Mouse (Mus musculus) megakaryocyte, embryonic 14.5 days (primary cell): Measurements from ENCODE around the gene D330020A13Rik.

Experiments
- FLI1 ChIP-seq: IDR thresholded peaks from 2 replicates; pipeline ENCODE4 v1.6.1; 2012; ENCODE audit warnings: low read length, inconsistent platforms, mixed read lengths
- GATA1 ChIP-seq: IDR thresholded peaks from 3 replicates; pipeline ENCODE4 v1.6.1; 2012; ENCODE audit warnings: mixed read lengths, low read length, inconsistent platforms, borderline replicate concordance

DNA sequence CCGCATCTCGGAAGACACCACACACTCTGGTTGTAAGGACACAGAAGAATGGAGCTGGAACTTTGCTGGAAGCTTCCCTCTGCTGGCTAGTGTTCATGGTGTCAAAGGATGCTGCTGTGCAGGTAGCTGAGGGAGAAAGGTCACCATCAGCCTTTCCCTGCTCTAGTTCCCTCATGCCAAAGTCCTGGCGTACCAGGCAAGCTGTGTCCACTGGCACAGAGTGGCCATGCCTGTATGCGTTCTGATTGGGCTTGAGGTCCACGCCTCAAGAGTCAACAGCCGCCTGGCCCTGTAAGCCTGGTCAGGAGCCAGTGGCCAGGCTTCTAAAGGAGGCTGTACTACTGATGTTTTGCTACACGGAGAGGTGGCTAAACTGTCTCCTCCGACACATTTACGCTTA, 15.2 kb downstream of the D330020A13Rik start:
- TF ChIP-seq GATA1 = no peak
- TF ChIP-seq FLI1 = no peak
